Mouse (Mus musculus): ENCODE measurements at regions not wholly inside any gene's neighbourhood (a gene's known extent, or its start where the extent isn't known, plus 50 kb on each side); places are given as distances from the start of the nearest gene placed in this dataset.
A peak's percentile ranks its signal among the peaks of the same experiment; 100 is the strongest.

GRCm38 (mm10) chr2:72677731-72678130 is 201.8 kb downstream of the Cdca7 start:
- no peak for TF ChIP-seq TCF12 (IDR thresholded peaks at IDR 0.05; ENCODE audit: low read depth, low read length)
- TF ChIP-seq CTCF (conservative IDR thresholded peaks at IDR 0.05 in 1 of 2, IDR thresholded peaks at IDR 0.05 in 1 of 2; ENCODE audit: low read depth in 2 of 2, low read length in 2 of 2), result no peak
- TF ChIP-seq TBP (conservative IDR thresholded peaks at IDR 0.05; ENCODE audit: low read depth, low read length), result no peak
- no peak for TF ChIP-seq HCFC1 (IDR thresholded peaks at IDR 0.05; ENCODE audit: low read depth, low read length)
- TF ChIP-seq POLR2A (IDR thresholded peaks at IDR 0.05; ENCODE audit: low read depth, low read length), result no peak
- TF ChIP-seq ZNF384 (IDR thresholded peaks at IDR 0.05; ENCODE audit: low read depth, low read length), result peak; percentile 43; the same call in 1 of the 2 replicates
- TF ChIP-seq SIN3A (IDR thresholded peaks at IDR 0.05; ENCODE audit: low read length), result no peak
- TF ChIP-seq JUND (conservative IDR thresholded peaks at IDR 0.05; ENCODE audit: low read depth, low read length), result no peak
- TF ChIP-seq ZC3H11A (IDR thresholded peaks at IDR 0.05; ENCODE audit: low read depth, low read length), result no peak
- TF ChIP-seq E2F4 (IDR thresholded peaks at IDR 0.05; ENCODE audit: insufficient replicate concordance, low read depth, low read length), result no peak
